Mouse (Mus musculus): ENCODE data around the gene Ankrd34a. TPM values are rescaled to one million over a fixed set of nuclear protein-coding genes. Genes with fewer than 3 reads are reported as not detected.

Ankrd34a gene
- total RNA-seq, 2 experiments from 2014 or later: 0.41 to 0.92 TPM

DNA sequence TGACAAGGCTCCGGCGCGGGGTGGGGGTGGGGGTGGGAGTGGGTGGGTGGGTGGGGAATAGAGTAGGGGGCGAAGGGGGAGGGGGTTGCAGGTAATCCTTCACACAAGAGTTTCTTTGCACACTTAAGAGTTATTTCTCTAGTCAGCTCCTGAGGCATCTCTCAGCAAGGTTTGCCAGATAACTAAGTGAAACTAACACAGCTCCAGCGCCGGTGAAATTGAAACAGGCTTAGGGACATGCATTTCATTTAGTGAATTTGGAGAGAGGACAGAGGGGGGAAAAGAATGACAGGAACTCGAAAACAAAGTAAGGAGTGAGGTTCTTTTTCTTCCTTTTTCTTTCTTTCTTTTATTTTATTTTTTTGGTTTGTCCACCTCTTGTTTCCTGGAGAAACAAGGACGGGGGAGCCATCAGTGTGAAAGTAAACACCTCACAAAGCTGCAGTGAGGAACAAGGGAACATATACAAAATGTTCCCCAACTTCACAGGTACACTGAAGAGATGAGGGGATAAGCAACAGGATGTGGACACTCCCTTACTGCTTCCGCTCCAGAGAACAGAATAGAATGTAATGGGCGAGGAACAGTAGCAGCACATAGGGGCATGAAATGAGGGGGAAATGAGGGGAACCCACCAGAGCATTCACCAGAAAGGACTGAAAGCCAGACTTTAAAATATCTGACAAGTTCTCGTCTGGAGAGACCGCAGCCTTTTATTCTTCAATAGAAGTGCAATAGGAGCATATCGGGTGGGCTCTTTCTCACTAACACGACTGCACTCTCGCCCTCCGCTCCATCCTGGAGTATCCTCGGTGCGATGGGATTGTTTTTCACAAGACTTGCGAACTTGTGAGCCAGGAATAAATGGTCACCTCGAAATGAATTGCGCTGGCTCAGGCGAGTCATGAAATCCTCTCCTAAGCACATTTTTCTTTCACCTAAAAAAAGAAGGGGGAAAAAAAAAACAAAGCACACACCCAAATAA, 39.5 kb upstream of the Ankrd34a start:
- intact Hi-C loops (cut with DNase I): loop anchor here (1.0 kb wide), 1 partner anchor 19 kb away; the partner anchor contains the start of gene Gm16253
- peak overlapping the region; percentile 91 for H3K4me3 ChIP-seq
- peak overlapping the region; percentile 99 for H3K27ac ChIP-seq
- TF ChIP-seq CTCF (IDR thresholded peaks at IDR 0.05): no peak
- peak; percentile 39 for DNase-seq

DNA sequence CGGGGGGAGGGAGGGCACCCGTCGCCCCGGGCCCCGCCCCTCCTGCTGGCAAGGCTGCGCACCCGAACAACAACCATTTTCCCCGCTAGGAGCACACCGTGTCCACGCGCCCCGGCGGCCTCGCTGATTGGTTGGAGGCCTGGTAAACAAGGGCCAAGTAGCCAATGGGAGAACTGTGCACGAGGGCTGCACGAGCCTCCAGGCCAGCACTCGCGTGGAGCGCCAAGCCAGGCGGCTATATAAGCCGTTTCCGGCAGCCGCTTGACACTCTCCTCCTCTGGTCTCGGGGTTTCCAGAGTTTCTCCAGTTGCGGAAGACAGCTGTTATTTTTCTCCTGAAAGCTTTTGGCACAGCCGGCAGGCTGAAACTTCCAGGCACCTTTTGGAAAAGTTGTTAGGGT, 38.7 kb upstream of the Ankrd34a start, which contains the start of gene Txnip:
Txnip (plus strand) TSS at position 264 of the 400 bp plus-strand sequence.
- peak; percentile 100 for DNase-seq
- peak; percentile 40 for TF ChIP-seq CTCF (IDR thresholded peaks at IDR 0.05)
- Histone ChIP-seq H3K27ac (peak within 1 kb of the TSS; percentile 99), H3K4me3 (peak within 1 kb of the TSS; percentile 91)
- intact Hi-C loops (cut with DNase I): loop anchor here (1.0 kb wide), 1 partner anchor 19 kb away; the partner anchor contains the start of gene Gm16253

- no peak for TF ChIP-seq CTCF (IDR thresholded peaks at IDR 0.05)
- Histone ChIP-seq H3K4me3 (peak overlapping the region; percentile 91), H3K27ac (peak overlapping the region; percentile 99)
- intact Hi-C loops (cut with DNase I): no loop called here
- peak; percentile 62 for DNase-seq
Measured at GRCm38 (mm10) chr3:96558159-96558558, 38.3 kb upstream of the Ankrd34a start.

GRCm38 (mm10) chr3:96558668-96559196, 37.7 kb upstream of the Ankrd34a start:
- intact Hi-C loops (cut with DNase I): no loop called here
- no peak for DNase-seq
- no peak for TF ChIP-seq CTCF (IDR thresholded peaks at IDR 0.05)
- Histone ChIP-seq H3K27ac (peak overlapping the region; percentile 99), H3K4me3 (peak overlapping the region; percentile 91)

- TF ChIP-seq CTCF (IDR thresholded peaks at IDR 0.05): no peak
- intact Hi-C loops (cut with DNase I): no loop called here
- peak; percentile 45 for DNase-seq
- H3K4me3 ChIP-seq: peak overlapping the region; percentile 91
- peak overlapping the region; percentile 99 for H3K27ac ChIP-seq
Measured at GRCm38 (mm10) chr3:96559398-96559910, 37.0 kb upstream of the Ankrd34a start.

- intact Hi-C loops (cut with DNase I): no loop called here
- TF ChIP-seq CTCF (IDR thresholded peaks at IDR 0.05): no peak
- Histone ChIP-seq H3K4me3 (peak overlapping the region; percentile 91), H3K27ac (peak overlapping the region; percentile 99)
- peak; percentile 57 for DNase-seq
Measured at GRCm38 (mm10) chr3:96559911-96560850, 36.3 kb upstream of the Ankrd34a start.

- no peak for TF ChIP-seq CTCF (IDR thresholded peaks at IDR 0.05)
- peak; percentile 60 for DNase-seq
- H3K27ac ChIP-seq: peak overlapping the region; percentile 99
- peak overlapping the region; percentile 91 for H3K4me3 ChIP-seq
- intact Hi-C loops (cut with DNase I): no loop called here
Measured at GRCm38 (mm10) chr3:96560881-96561668, 35.4 kb upstream of the Ankrd34a start.

- Histone ChIP-seq H3K27ac (peak overlapping the region; percentile 99), H3K4me3 (peak overlapping the region; percentile 91)
- intact Hi-C loops (cut with DNase I): no loop called here
- peak; percentile 70 for DNase-seq
- no peak for TF ChIP-seq CTCF (IDR thresholded peaks at IDR 0.05)
Measured at GRCm38 (mm10) chr3:96561946-96562681, 34.3 kb upstream of the Ankrd34a start.

- no peak for TF ChIP-seq CTCF (IDR thresholded peaks at IDR 0.05)
- Histone ChIP-seq H3K27ac (peak overlapping the region; percentile 99), H3K4me3 (peak overlapping the region; percentile 91)
- DNase-seq: no peak
- intact Hi-C loops (cut with DNase I): no loop called here
Measured at GRCm38 (mm10) chr3:96563267-96563666, 33.2 kb upstream of the Ankrd34a start.

- Histone ChIP-seq H3K27ac (peak overlapping the region; percentile 99), H3K4me3 (peak overlapping the region; percentile 91)
- TF ChIP-seq CTCF (IDR thresholded peaks at IDR 0.05): no peak
- DNase-seq: peak; percentile 36
- intact Hi-C loops (cut with DNase I): no loop called here
Measured at GRCm38 (mm10) chr3:96563911-96564632, 32.4 kb upstream of the Ankrd34a start.

Measured in gastrocnemius, adult 2 months (tissue).